Mouse (Mus musculus) intestine, embryonic 14.5 days (tissue): Measurements from ENCODE around the gene Gse1. TPM values are rescaled to one million over a fixed set of nuclear protein-coding genes. Genes with fewer than 3 reads are reported as not detected.

Experiments used
- ATAC-seq: fragments of 200-750 bp; cut with Nextera tagmentation; replicated peaks from 2 replicates; pipeline ENCODE4 v1.8.0; 2017; ENCODE audit warnings: low read depth, moderate number of reproducible peaks, moderate TSS enrichment, moderate library complexity; ENCODE audit not compliant: low FRiP score, low TSS enrichment
- DNase-seq: peaks from one replicate; pipeline ENCODE4 v3.0.0-alpha.2; 2018; ENCODE audit warnings: low spot score
- H3K27ac ChIP-seq: fragments of 300-500 bp; sonication (generic); 2 replicates; pipeline ENCODE4 v1.5.1; 2014; ENCODE audit warnings: low read depth, mild to moderate bottlenecking, control low read depth
- H3K27me3 ChIP-seq: fragments of 300-500 bp; sonication (generic); replicated peaks from 2 replicates; pipeline ENCODE4 v1.6.1; 2014; ENCODE audit warnings: low read length, control low read depth; ENCODE audit not compliant: control insufficient read depth, insufficient read depth
- H3K36me3 ChIP-seq: fragments of 300-500 bp; sonication (generic); 2 replicates; pipeline ENCODE4 v1.6.1; 2014; ENCODE audit warnings: low read length, control low read depth; ENCODE audit not compliant: control insufficient read depth, insufficient read depth
- H3K4me1 ChIP-seq: fragments of 300-500 bp; sonication (generic); replicated peaks from 2 replicates; pipeline ENCODE4 v1.6.1; 2014; ENCODE audit warnings: low read length, control low read depth, mixed read lengths; ENCODE audit not compliant: control insufficient read depth, insufficient read depth
- H3K4me2 ChIP-seq: fragments of 300-500 bp; sonication (generic); 2 replicates; pipeline ENCODE4 v1.6.1; 2014; ENCODE audit warnings: low read length
- H3K4me3 ChIP-seq: fragments of 300-500 bp; sonication (generic); 2 replicates; pipeline ENCODE4 v1.5.1; 2014; ENCODE audit warnings: low read depth, low read length, control low read depth, mixed read lengths
- H3K9ac ChIP-seq: fragments of 300-500 bp; sonication (generic); 2 replicates; pipeline ENCODE4 v1.6.1; 2014; ENCODE audit warnings: mild to moderate bottlenecking, low read length
- H3K9me3 ChIP-seq: fragments of 300-500 bp; sonication (generic); 2 replicates; pipeline ENCODE4 v1.6.1; 2016; ENCODE audit warnings: low read length, control low read depth; ENCODE audit not compliant: control insufficient read depth
- WGBS: fragments of 180-500 bp; shearing (Covaris S2); extraction: QIAGEN DNeasy Blood & Tissue Kit; methylation state at CpG from one replicate; pipeline ENCODE4 v1.1.7; 2014; 5-methylcytosine and 5-hydroxymethylcytosine counted together
- polyA plus RNA-seq: library from polyadenylated mRNA; unstranded; fragments of >200 nt; fragmentation: Nextera tagmentation; extraction: Ambion mirVana; gene quantifications from 2 replicates; pipeline ENCODE4 v1.2.1, GENCODE M21; 2014

The Gse1 gene
- polyA plus RNA-seq, 1 experiment from 2014 or later = 13.3 TPM

- 39% methylated on average over 4 of the region's 4 CpGs for WGBS
- no peak overlapping the region for H3K27ac ChIP-seq
- ATAC-seq = no peak
These were observed 298.3 kb downstream of the Gse1 start for GRCm38 (mm10) chr8:120526577-120526976.

GRCm38 (mm10) chr8:120528332-120528731 is 300.1 kb downstream of the Gse1 start:
- no peak for ATAC-seq
- Histone ChIP-seq H3K27ac (no peak overlapping the region), H3K36me3 (no peaks in the 10 kb centered on the region), H3K4me1 (peaks cover 53% of the 10 kb centered on the region), H3K27me3 (no peaks in the 10 kb centered on the region), H3K4me3 (no peak overlapping the region), H3K9me3 (no peaks in the 10 kb centered on the region), H3K9ac (no peak overlapping the region), H3K4me2 (no peak overlapping the region)
- WGBS = 29% methylated on average over 3 of the region's 3 CpGs
- DNase-seq = no peak

More at GRCm38 (mm10) chr8:120526577-120526976, 298.3 kb downstream of the Gse1 start:
- Histone ChIP-seq H3K36me3 (no peaks in the 10 kb centered on the region), H3K9ac (no peak overlapping the region), H3K27me3 (no peaks in the 10 kb centered on the region), H3K4me1 (peaks cover 41% of the 10 kb centered on the region), H3K9me3 (no peaks in the 10 kb centered on the region), H3K4me2 (no peak overlapping the region), H3K4me3 (no peak overlapping the region)
- DNase-seq = no peak

- DNase-seq = no peak
- Histone ChIP-seq H3K36me3 (no peaks in the 10 kb centered on the region), H3K27me3 (no peaks in the 10 kb centered on the region), H3K9ac (no peak overlapping the region), H3K9me3 (no peaks in the 10 kb centered on the region), H3K4me1 (peaks cover 59% of the 10 kb centered on the region), H3K27ac (no peak overlapping the region), H3K4me2 (no peak overlapping the region), H3K4me3 (no peak overlapping the region)
- no peak for ATAC-seq
- WGBS = 60% methylated on average over 7 of the region's 7 CpGs
These were observed 301.0 kb downstream of the Gse1 start for GRCm38 (mm10) chr8:120529226-120529625.

GRCm38 (mm10) chr8:120530954-120531656 is 302.8 kb downstream of the Gse1 start:
- Histone ChIP-seq H3K9ac (no peak overlapping the region), H3K27ac (peak overlapping the region; percentile 57; the same call in 1 of the 2 replicates)

GRCm38 (mm10) chr8:120531775-120532516 is 303.7 kb downstream of the Gse1 start:
- H3K36me3 ChIP-seq = no peaks in the 10 kb centered on the region
- peak overlapping the region; percentile 57; the same call in 1 of the 2 replicates for H3K27ac ChIP-seq
- no peaks in the 10 kb centered on the region for H3K9me3 ChIP-seq
- peaks cover 5% of the 10 kb centered on the region for H3K27me3 ChIP-seq
- no peak for DNase-seq
- H3K4me2 ChIP-seq = peak overlapping the region; percentile 38
- 0 out of 2 replicates have a peak overlapping the region, but pooled peaks have one; percentile 35 for H3K9ac ChIP-seq
- H3K4me1 ChIP-seq = peaks cover 69% of the 10 kb centered on the region
- H3K4me3 ChIP-seq = no peak overlapping the region
- 55% methylated on average over 10 of the region's 10 CpGs for WGBS
- ATAC-seq = no peak

More at GRCm38 (mm10) chr8:120530954-120531656, 302.8 kb downstream of the Gse1 start:
- ATAC-seq (no peak), DNase-seq (no peak)
- Histone ChIP-seq H3K4me1 (peaks cover 67% of the 10 kb centered on the region), H3K9me3 (no peaks in the 10 kb centered on the region), H3K4me2 (no peak overlapping the region), H3K4me3 (no peak overlapping the region), H3K27me3 (peaks cover 1% of the 10 kb centered on the region; the same call in 1 of the 2 replicates), H3K36me3 (no peaks in the 10 kb centered on the region)
- 67% methylated on average over 16 of the region's 16 CpGs for WGBS

- no peak; the same call in 1 of the 2 replicates for ATAC-seq
- 0 out of 2 replicates have a peak overlapping the region, but pooled peaks have one; percentile 35 for H3K9ac ChIP-seq
- peaks cover 72% of the 10 kb centered on the region for H3K4me1 ChIP-seq
- peak overlapping the region; percentile 38 for H3K4me2 ChIP-seq
- H3K4me3 ChIP-seq = no peak overlapping the region
- peak overlapping the region; percentile 69 for H3K27ac ChIP-seq
- DNase-seq = no peak
- no peaks in the 10 kb centered on the region for H3K36me3 ChIP-seq
- H3K27me3 ChIP-seq = peaks cover 5% of the 10 kb centered on the region
- H3K9me3 ChIP-seq = no peaks in the 10 kb centered on the region
- 5% methylated on average over 29 of the region's 29 CpGs for WGBS
These were observed 304.4 kb downstream of the Gse1 start for GRCm38 (mm10) chr8:120532517-120533215.

- Histone ChIP-seq H3K9me3 (no peaks in the 10 kb centered on the region), H3K36me3 (no peaks in the 10 kb centered on the region), H3K9ac (no peak overlapping the region), H3K4me1 (peaks cover 78% of the 10 kb centered on the region), H3K27me3 (peaks cover 5% of the 10 kb centered on the region), H3K4me3 (no peak overlapping the region), H3K4me2 (no peak overlapping the region; the same call in 1 of the 2 replicates), H3K27ac (no peak overlapping the region)
- no peak for ATAC-seq
- WGBS = 51% methylated on average over 3 of the region's 3 CpGs
- DNase-seq = no peak
These were observed 305.1 kb downstream of the Gse1 start for GRCm38 (mm10) chr8:120533380-120533779.

- Histone ChIP-seq H3K9me3 (no peaks in the 10 kb centered on the region), H3K36me3 (no peaks in the 10 kb centered on the region), H3K27me3 (peaks cover 7% of the 10 kb centered on the region), H3K4me1 (peaks cover 80% of the 10 kb centered on the region), H3K9ac (no peak overlapping the region), H3K27ac (peak overlapping the region; percentile 33; the same call in 1 of the 2 replicates), H3K4me3 (no peak overlapping the region), H3K4me2 (no peak overlapping the region)
- ATAC-seq (no peak), DNase-seq (no peak)
- WGBS = 60% methylated on average over 8 of the region's 8 CpGs
These were observed 305.8 kb downstream of the Gse1 start for GRCm38 (mm10) chr8:120534080-120534479.
